Mouse (Mus musculus): ENCODE data around the gene Vamp8. TPM values are rescaled to one million over a fixed set of nuclear protein-coding genes. Genes with fewer than 3 reads are reported as not detected.
A peak's percentile ranks its signal among the peaks of the same experiment; 100 is the strongest.

Vamp8 gene
- total RNA-seq, 2 experiments from 2014 or later = 12.6 to 13.8 TPM

- intact Hi-C loops (cut with DNase I) = no loop called here
- no peak for DNase-seq (ENCODE audit: low spot score in 2 of 2)
Measured at GRCm38 (mm10) chr6:72378510-72379234, 11.8 kb downstream of the Vamp8 start.

DNA sequence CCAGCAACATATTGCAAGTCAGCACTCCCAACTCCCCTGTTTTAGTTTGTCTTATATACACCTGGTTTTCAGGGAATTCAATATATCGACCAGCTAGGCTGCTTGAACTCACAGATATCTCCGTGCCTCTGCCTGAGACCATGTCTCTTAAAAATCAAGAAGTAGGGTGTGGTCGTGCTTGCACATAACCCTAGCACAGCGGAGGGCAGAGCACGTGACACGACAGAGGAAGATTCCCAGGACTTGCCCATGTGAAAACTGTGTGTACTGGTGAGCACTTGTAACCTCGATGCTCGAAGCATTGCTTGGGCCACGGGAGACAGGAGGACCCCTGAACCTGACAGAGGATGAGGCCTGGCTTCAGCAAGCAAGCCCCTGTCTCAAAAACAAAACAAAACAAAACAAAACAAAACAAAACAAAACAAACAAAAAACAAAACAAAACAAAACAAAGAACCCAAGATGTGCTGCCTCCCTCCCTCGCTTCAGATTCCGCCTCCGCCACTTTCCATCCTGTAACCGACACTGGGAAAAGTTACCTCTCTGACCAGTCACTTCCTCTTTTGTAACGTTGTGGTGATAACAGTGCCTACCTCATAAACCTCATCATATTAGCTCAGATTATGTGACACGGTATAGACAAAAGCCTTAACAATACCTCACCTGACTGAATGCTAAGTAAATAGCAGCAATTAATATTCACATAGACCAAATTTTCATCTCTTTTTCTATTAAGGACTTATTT lies 15.5 kb downstream of the Vamp8 start:
- no peak for DNase-seq (ENCODE audit: low spot score in 2 of 2)
- intact Hi-C loops (cut with DNase I) = no loop called here

DNA sequence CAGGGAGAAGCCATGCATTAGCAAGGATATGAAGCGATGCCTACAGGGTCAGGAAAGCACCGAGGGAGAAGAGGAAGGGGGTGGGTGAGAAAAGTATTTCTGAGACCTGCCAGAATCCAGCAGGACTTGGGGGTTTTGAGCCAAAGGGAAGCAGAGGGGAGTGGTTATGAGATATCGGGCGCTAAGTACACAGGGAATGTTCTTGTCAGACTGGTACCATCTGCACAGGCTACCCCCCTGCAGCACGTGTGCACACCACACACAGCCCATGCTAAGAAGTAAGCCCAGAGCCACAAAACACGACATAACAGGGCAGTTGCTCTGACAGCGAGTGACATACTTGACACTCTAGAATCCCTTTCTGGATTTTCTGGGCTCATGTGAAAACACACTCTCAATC lies 16.3 kb downstream of the Vamp8 start:
- intact Hi-C loops (cut with DNase I) = no loop called here
- DNase-seq (ENCODE audit: low spot score in 2 of 2) = no peak

GRCm38 (mm10) chr6:72373184-72373583 lies 17.3 kb downstream of the Vamp8 start:
- no peak for DNase-seq (ENCODE audit: low spot score in 2 of 2)
- intact Hi-C loops (cut with DNase I) = no loop called here

- intact Hi-C loops (cut with DNase I) = no loop called here
- DNase-seq (ENCODE audit: low spot score in 2 of 2) = no peak
Measured at GRCm38 (mm10) chr6:72371571-72371970, 18.9 kb downstream of the Vamp8 start.

DNA sequence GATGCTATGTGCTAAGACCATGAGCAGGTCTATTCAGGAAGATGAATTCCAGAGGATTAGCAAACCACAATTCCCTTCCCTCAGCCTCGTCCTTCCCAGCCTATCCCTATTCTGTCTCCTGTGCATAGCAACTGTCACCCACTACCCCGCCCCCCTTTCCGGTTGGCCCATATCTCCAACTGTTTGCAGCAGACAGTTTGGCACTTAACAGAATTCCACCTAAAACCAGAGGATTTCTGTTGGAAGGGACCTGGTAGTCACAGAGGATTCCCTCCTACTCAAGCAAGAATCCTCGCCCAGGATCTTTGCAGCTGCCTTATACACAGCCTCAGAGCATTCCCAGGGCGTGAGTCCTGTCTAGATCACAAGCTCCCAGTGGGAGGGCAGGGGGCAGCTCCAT lies 19.4 kb downstream of the Vamp8 start:
- peak in 1 of 2 experiments; percentile 45 for DNase-seq (ENCODE audit: low spot score in 2 of 2)
- intact Hi-C loops (cut with DNase I) = no loop called here

DNA sequence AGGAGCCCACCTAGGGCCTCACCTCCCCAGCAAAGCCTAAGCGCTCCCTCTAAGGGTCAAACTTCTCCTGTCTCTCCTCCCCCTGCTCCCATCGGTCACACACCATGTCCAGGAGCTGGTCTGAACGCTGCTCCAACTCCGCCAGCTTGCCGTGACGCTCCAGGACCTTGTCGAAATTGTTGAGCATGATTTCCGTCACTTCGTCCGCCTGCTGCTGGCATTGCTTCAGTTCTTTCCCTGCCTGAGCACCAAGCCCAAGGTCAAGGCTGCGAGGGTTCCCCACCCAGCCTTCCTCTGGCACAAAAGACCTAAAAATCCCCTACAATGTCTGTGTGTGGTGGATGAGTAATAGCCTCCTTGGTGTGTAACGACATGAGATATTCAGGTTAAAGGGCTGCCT lies 20.4 kb downstream of the Vamp8 start:
- intact Hi-C loops (cut with DNase I) = no loop called here
- no peak for DNase-seq (ENCODE audit: low spot score in 2 of 2)

GRCm38 (mm10) chr6:72369557-72369956 lies 20.9 kb downstream of the Vamp8 start:
- intact Hi-C loops (cut with DNase I) = loop anchor here (5.0 kb wide), 1 partner anchor 38 kb away; no protein-coding TSS in a partner anchor
- DNase-seq (ENCODE audit: low spot score in 2 of 2) = no peak

GRCm38 (mm10) chr6:72367460-72367974 lies 23.0 kb downstream of the Vamp8 start:
- intact Hi-C loops (cut with DNase I) = loop anchor here (5.0 kb wide), 1 partner anchor 40 kb away; no protein-coding TSS in a partner anchor

GRCm38 (mm10) chr6:72366844-72367443 lies 23.6 kb downstream of the Vamp8 start, which contains the start of gene Rnf181:
Rnf181 (minus strand) TSS chr6:72366956.
- intact Hi-C loops (cut with DNase I) = loop anchor here (5.0 kb wide), 1 partner anchor 40 kb away; no protein-coding TSS in a partner anchor
- no peak for DNase-seq (ENCODE audit: low spot score in 2 of 2)

More at GRCm38 (mm10) chr6:72367460-72367974, 23.0 kb downstream of the Vamp8 start:
- no peak for DNase-seq (ENCODE audit: low spot score in 2 of 2)

- intact Hi-C loops (cut with DNase I) = loop anchor here (5.0 kb wide), 1 partner anchor 41 kb away; no protein-coding TSS in a partner anchor
- DNase-seq (ENCODE audit: low spot score in 2 of 2) = no peak
Measured at GRCm38 (mm10) chr6:72366304-72366703, 24.2 kb downstream of the Vamp8 start.

DNA sequence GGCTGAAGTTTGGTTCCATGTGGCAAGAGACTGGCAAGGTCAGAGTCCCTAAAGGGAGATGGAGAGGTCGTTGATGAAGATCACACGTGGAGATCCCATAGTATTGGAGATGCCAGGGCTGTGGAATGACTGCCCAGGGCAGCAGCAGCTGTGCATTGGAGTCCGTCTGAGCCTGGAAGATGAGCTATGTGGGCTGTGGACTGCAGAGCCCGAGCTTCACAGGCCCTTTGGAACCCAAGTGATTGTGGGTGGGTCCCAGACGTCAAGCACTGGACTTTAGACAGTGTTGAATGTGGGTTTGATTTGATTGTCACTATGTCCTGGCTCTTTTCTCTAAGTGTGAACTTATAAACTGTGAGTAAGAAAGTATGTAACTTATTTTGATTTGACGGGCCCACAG lies 25.5 kb downstream of the Vamp8 start:
- DNase-seq (ENCODE audit: low spot score in 2 of 2) = no peak
- intact Hi-C loops (cut with DNase I) = loop anchor here (5.0 kb wide), 1 partner anchor 42 kb away; no protein-coding TSS in a partner anchor

DNA sequence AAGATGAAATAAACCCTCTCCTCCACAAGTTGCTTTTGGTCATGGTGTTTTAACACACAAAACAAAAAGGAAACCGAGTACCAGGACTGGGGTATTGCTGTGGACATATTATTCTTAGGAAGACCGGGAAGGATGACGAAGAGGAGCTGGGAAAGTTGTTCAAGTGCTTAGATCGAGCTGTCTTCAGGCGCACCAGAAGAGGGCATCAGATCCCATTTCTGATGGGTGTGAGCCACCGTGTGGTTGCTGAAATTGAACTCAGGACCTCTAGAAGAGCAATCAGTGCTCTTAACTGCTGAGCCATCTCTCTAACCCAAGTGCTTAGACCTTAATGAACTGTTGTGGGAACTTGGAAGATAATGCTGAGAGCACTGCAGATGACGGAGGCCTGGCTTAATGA lies 26.5 kb downstream of the Vamp8 start:
- no peak for DNase-seq (ENCODE audit: low spot score in 2 of 2)
- intact Hi-C loops (cut with DNase I) = no loop called here

DNA sequence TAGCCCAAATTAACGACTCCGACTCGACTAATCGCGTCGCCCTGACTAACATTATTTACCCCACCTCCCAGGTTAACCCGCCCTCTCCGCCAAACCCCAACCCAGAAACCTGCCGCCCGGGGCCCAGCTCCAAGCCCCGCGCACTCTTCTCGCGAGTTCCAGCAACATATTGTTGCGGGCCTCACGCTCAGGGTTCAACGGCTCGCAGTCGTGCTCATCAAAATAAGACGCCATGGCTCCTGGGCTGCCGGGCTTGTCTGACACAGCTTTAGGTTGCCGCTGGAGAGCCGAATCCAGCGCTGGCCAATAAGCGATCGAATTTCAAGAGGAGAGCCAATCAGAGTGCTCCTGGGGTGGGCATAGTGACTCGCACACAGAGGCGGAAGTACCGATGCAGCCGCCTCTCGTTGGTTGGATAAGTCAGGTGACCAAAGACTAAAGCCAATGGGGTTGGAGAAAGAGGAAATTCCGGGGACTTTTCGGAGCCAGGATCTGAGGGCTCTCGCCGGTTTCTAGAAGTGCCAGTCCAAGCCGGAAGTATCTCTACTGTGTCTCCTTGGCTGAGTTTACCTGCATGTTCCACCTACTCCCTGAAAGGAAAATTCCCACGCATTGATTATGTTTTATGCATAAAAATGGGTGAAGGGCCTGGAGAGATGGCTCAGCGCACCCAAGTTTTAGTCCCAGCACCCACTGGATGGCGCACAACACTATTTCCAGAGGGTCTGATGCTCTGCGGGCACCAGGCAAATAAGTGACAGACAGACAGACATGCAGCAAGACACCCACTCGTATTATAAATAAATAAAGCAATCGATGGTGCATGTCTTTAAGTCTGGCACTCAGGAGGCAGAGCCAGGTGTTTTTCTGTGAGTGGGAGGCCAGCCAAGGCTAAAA lies 28.1 kb downstream of the Vamp8 start:
- DNase-seq (ENCODE audit: low spot score in 2 of 2) = peak; percentile 94 to 95
- intact Hi-C loops (cut with DNase I) = no loop called here

GRCm38 (mm10) chr6:72361121-72361551 lies 29.4 kb downstream of the Vamp8 start:
- no peak for DNase-seq (ENCODE audit: low spot score in 2 of 2)
- intact Hi-C loops (cut with DNase I) = no loop called here

DNA sequence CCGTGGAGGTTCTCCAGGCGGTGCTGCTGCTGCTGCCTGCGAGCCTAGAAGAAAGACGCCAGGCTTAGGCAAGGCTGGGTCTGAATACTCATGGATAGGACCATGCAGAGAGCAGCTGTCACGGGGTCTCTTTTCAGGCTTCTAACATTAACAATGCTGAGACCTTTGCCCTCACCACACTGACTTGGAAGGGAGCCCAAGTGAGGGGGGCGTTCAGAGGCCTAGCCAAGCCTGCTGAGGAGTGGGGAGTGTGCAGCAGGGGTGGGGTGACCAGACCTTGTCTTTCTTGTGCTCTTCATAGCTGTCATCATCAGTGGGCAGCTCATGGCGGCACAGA lies 29.9 kb downstream of the Vamp8 start:
- DNase-seq (ENCODE audit: low spot score in 2 of 2) = no peak
- intact Hi-C loops (cut with DNase I) = no loop called here

DNA sequence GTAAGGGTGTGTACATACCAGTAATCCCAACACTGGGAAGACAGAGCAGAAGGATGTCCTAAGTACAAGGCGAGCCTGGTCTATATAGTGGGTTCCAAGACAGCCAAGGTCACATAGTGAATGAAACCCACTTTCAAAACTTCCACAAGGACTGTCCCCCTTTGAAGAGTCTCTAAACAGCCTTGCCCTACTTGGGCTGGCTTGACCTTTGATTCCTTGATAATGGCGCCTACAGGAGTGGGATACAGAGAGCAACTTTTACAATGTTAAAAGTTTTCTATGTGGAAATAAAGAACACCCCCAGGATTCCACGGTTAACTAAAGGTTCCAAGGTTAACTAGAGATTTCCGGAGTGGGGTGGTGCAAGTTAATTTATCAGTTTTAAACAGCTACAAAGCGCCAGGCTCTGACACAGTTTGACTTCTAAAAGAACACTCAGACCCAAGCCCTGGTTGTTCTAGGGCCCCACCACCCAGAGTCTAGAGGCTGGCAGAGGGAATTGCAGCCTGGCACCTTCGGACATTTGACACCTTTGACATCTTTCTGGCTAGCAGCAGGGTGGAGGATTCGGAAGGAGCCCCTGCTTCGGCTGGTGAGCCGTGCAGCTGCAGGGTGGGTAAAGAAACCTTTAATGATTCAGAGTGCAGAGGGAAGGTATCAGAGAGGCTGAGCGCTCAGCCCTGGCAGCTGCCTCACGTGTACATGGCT lies 30.5 kb downstream of the Vamp8 start:
- intact Hi-C loops (cut with DNase I) = no loop called here
- DNase-seq (ENCODE audit: low spot score in 2 of 2) = no peak

DNA sequence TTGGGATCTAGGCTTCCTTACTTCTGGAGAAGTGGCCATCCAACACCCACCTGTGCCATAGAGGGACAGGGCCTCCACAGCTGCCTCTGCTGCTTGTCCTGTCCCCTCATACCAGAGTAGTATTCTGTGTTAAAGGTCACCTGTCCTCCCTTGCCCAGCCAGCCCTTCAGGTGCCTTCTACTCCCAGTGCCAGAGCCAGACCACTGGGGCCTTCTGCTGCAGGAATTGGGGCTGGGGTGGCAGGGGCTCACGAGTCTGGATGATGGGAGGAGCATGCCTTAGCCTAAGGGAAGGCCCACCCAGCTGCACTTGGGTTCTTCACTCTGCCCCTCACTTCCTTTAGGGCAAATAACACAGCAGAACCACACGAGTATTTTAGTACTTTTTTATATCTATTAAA lies 31.2 kb downstream of the Vamp8 start:
- DNase-seq (ENCODE audit: low spot score in 2 of 2) = no peak
- intact Hi-C loops (cut with DNase I) = no loop called here
